Mouse (Mus musculus) hindbrain, embryonic 14.5 days (tissue): ENCODE data around the gene C1rl. TPM values are rescaled to one million over a fixed set of nuclear protein-coding genes. Genes with fewer than 3 reads are reported as not detected.
"Not testable (repeated sequence)": the region's sequence is repeated elsewhere in the genome, so short reads cannot be mapped to it uniquely, and the experiment has no call there.

ENCODE experiments used
- ATAC-seq: fragments of 200-750 bp; cut with Nextera tagmentation; 2 replicates; pipeline ENCODE4 v1.8.0; 2017; ENCODE audit warnings: moderate number of reproducible peaks, mild to moderate bottlenecking, moderate TSS enrichment, moderate library complexity; ENCODE audit not compliant: low FRiP score
- DNase-seq: peaks from one replicate; pipeline ENCODE4 v3.0.0-alpha.2; 2015; ENCODE audit warnings: low spot score
- H3K27ac ChIP-seq: fragments of 300-500 bp; sonication (generic); 2 replicates; pipeline ENCODE4 v1.5.1; 2014; ENCODE audit warnings: mild to moderate bottlenecking, moderate library complexity
- H3K27me3 ChIP-seq: fragments of 300-500 bp; sonication (generic); 2 replicates; pipeline ENCODE4 v1.6.1; 2014; ENCODE audit warnings: mild to moderate bottlenecking, low read length, mixed read lengths; ENCODE audit not compliant: control insufficient read depth, insufficient read depth
- H3K36me3 ChIP-seq: fragments of 300-500 bp; sonication (generic); replicated peaks from 2 replicates; pipeline ENCODE4 v1.6.1; 2014; ENCODE audit not compliant: control insufficient read depth, insufficient read depth
- H3K4me1 ChIP-seq: fragments of 300-500 bp; sonication (generic); replicated peaks from 2 replicates; pipeline ENCODE4 v1.6.1; 2014; ENCODE audit warnings: antibody characterized with exemption, low read length, mixed read lengths; ENCODE audit not compliant: control insufficient read depth, insufficient read depth
- H3K4me2 ChIP-seq: fragments of 300-500 bp; sonication (generic); replicated peaks from 2 replicates; pipeline ENCODE4 v1.6.1; 2014; ENCODE audit warnings: mild to moderate bottlenecking, moderate library complexity
- H3K4me3 ChIP-seq: fragments of 300-500 bp; sonication (generic); replicated peaks from 2 replicates; pipeline ENCODE4 v1.5.1; 2014; ENCODE audit warnings: mild to moderate bottlenecking, low read length
- H3K9ac ChIP-seq: fragments of 300-500 bp; sonication (generic); 2 replicates; pipeline ENCODE4 v1.6.1; 2014
- H3K9me3 ChIP-seq: fragments of 300-500 bp; sonication (generic); 2 replicates; pipeline ENCODE4 v1.6.1; 2016; ENCODE audit warnings: low read length; ENCODE audit not compliant: control insufficient read depth
- WGBS: fragments of 180-500 bp; shearing (Covaris S2); extraction: QIAGEN DNeasy Blood & Tissue Kit; methylation state at CpG from one replicate; pipeline ENCODE4 v1.1.7; 2014; 5-methylcytosine and 5-hydroxymethylcytosine counted together
- polyA plus RNA-seq: library from polyadenylated mRNA; unstranded; fragments of >200 nt; fragmentation: Nextera tagmentation; extraction: Ambion mirVana; gene quantifications from 2 replicates; pipeline ENCODE4 v1.2.1, GENCODE M21; 2014

The C1rl gene
- polyA plus RNA-seq, 1 experiment from 2014 or later = 0.31 TPM

- Histone ChIP-seq H3K27me3 (no peaks in the 10 kb centered on the region), H3K36me3 (no peaks in the 10 kb centered on the region), H3K4me1 (no peaks in the 10 kb centered on the region), H3K27ac (no peak overlapping the region), H3K9me3 (no peaks in the 10 kb centered on the region), H3K4me3 (no peak overlapping the region), H3K9ac (no peak overlapping the region), H3K4me2 (no peak overlapping the region)
- WGBS = 90% methylated on average over 3 of the region's 3 CpGs
- no peak for ATAC-seq
- no peak for DNase-seq
Measured at GRCm38 (mm10) chr6:124478874-124479572, 13.9 kb upstream of the C1rl start.

GRCm38 (mm10) chr6:124479573-124479930 is 13.4 kb upstream of the C1rl start:
- Histone ChIP-seq H3K4me2 (no peak overlapping the region), H3K9ac (no peak overlapping the region), H3K27me3 (no peaks in the 10 kb centered on the region), H3K36me3 (no peaks in the 10 kb centered on the region), H3K27ac (no peak overlapping the region), H3K4me3 (no peak overlapping the region), H3K4me1 (no peaks in the 10 kb centered on the region), H3K9me3 (no peaks in the 10 kb centered on the region)
- WGBS = 88% methylated on average over 3 of the region's 3 CpGs
- ATAC-seq (no peak), DNase-seq (no peak)

GRCm38 (mm10) chr6:124480295-124480694 is 12.6 kb upstream of the C1rl start:
- Histone ChIP-seq H3K9ac (no peak overlapping the region), H3K4me3 (no peak overlapping the region), H3K36me3 (no peaks in the 10 kb centered on the region), H3K27me3 (no peaks in the 10 kb centered on the region), H3K4me1 (no peaks in the 10 kb centered on the region), H3K9me3 (no peaks in the 10 kb centered on the region), H3K27ac (no peak overlapping the region), H3K4me2 (no peak overlapping the region)
- DNase-seq (peak; percentile 54), ATAC-seq (no peak; the same call in 1 of the 2 replicates)
- 53% methylated on average over 4 of the region's 4 CpGs for WGBS

- H3K36me3 ChIP-seq = no peaks in the 10 kb centered on the region
- H3K4me1 ChIP-seq = no peaks in the 10 kb centered on the region
- H3K4me3 ChIP-seq = no peak overlapping the region
- no peaks in the 10 kb centered on the region for H3K9me3 ChIP-seq
- ATAC-seq = 0 out of 2 replicates have a peak, but pooled peaks have one; percentile 9
- DNase-seq = peak; percentile 72
- no peak overlapping the region for H3K9ac ChIP-seq
- H3K27me3 ChIP-seq = no peaks in the 10 kb centered on the region
- no peak overlapping the region for H3K27ac ChIP-seq
- no peak overlapping the region for H3K4me2 ChIP-seq
- 29% methylated on average over 6 of the region's 6 CpGs for WGBS
Measured at GRCm38 (mm10) chr6:124481571-124481970, 11.3 kb upstream of the C1rl start.

DNA sequence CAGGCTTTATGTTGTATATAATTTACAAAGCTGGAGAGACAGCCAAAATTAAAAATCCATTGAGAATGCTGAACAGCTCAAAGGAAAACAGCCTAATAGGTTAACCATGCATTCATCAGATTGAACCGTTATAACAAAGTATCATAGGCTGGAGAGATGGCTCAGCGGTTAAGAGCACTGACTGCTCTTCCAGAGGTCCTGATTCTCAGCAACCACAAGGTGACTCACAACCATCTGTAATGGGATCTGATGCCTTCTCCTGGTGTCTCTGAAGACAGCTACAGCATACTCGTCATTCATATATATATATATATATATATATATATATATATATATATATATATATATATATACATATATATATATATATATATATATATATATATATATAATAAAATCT is 9.1 kb upstream of the C1rl start:
- 77% methylated on average over 3 of the region's 3 CpGs for WGBS
- not testable (repeated sequence) for H3K36me3 ChIP-seq, H3K4me3 ChIP-seq, H3K9ac ChIP-seq, ATAC-seq, H3K27me3 ChIP-seq, DNase-seq, H3K4me1 ChIP-seq, H3K9me3 ChIP-seq, H3K27ac ChIP-seq, H3K4me2 ChIP-seq

- no peaks in the 10 kb centered on the region for H3K36me3 ChIP-seq
- ATAC-seq = no peak
- no peaks in the 10 kb centered on the region for H3K9me3 ChIP-seq
- no peaks in the 10 kb centered on the region for H3K4me1 ChIP-seq
- no peak overlapping the region for H3K4me3 ChIP-seq
- H3K27me3 ChIP-seq = no peaks in the 10 kb centered on the region
- no peak overlapping the region for H3K9ac ChIP-seq
- H3K4me2 ChIP-seq = peak overlapping the region; percentile 55
- WGBS = 84% methylated on average over 7 of the region's 7 CpGs
- H3K27ac ChIP-seq = no peak overlapping the region; the same call in 1 of the 2 replicates
- DNase-seq = no peak
Measured at GRCm38 (mm10) chr6:124484851-124485250, 8.1 kb upstream of the C1rl start.

GRCm38 (mm10) chr6:124485414-124486144 is 7.3 kb upstream of the C1rl start:
- Histone ChIP-seq H3K36me3 (no peaks in the 10 kb centered on the region), H3K27me3 (no peaks in the 10 kb centered on the region), H3K4me2 (peak overlapping the region; percentile 55), H3K4me1 (no peaks in the 10 kb centered on the region), H3K9me3 (no peaks in the 10 kb centered on the region), H3K4me3 (peak overlapping the region; percentile 25), H3K9ac (peak overlapping the region; percentile 21; the same call in 1 of the 2 replicates), H3K27ac (peak overlapping the region; percentile 62; the same call in 1 of the 2 replicates)
- WGBS = 34% methylated on average over 21 of the region's 21 CpGs
- ATAC-seq (peak; percentile 93), DNase-seq (peak; percentile 70)

DNA sequence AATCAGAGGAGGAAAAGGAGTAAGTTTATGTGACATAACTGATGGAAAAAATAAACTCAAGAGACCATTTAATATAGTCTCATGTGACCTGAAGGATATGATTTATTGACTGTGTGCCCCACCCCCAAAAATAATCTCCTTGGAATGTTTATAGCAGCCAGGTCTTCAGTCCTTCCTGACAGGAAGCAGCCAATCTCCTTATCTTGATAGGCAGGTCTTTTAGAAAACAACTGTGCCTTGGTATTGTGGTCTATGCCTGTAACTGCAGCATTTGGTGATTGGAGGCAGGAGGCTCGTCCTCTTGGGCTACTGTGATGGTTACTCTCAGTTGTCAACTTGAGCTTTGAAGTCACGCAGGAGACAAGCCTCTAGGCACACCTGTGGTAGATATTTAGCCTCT is 5.4 kb upstream of the C1rl start:
- Histone ChIP-seq H3K4me1 (no peaks in the 10 kb centered on the region), H3K9me3 (no peaks in the 10 kb centered on the region), H3K27ac (no peak overlapping the region), H3K4me3 (no peak overlapping the region), H3K9ac (no peak overlapping the region), H3K36me3 (no peaks in the 10 kb centered on the region), H3K27me3 (no peaks in the 10 kb centered on the region), H3K4me2 (no peak overlapping the region)
- DNase-seq (no peak), ATAC-seq (no peak)
- WGBS = 60% methylated on average over 2 of the region's 2 CpGs

DNA sequence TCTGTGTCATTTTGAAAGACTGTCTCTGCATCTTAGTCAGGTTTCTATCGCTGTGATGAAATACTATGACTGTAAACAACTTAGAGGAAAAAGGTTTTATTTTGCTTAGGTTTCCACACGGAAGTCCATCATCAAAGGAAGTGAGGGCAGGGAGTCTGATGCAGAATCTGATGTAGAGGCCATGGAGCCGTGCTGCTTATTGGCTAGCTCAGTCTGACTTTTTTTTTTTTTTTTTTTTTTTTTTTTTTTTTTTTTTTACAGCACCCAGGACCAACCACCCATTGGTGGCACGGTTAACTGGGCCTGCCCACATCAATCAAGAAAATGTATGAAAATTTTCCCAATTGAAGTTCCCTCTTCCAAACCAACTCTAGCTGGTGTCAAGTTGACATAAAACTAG is 4.0 kb upstream of the C1rl start:
- 74% methylated on average over 4 of the region's 4 CpGs for WGBS

More for the DNA sequence above, 4.0 kb upstream of the C1rl start:
- no peak overlapping the region for H3K4me3 ChIP-seq
- no peaks in the 10 kb centered on the region for H3K36me3 ChIP-seq
- DNase-seq = no peak
- no peak overlapping the region for H3K9ac ChIP-seq
- no peak overlapping the region for H3K27ac ChIP-seq
- no peaks in the 10 kb centered on the region for H3K9me3 ChIP-seq
- no peak overlapping the region for H3K4me2 ChIP-seq
- H3K27me3 ChIP-seq = no peaks in the 10 kb centered on the region
- no peaks in the 10 kb centered on the region for H3K4me1 ChIP-seq
- no peak for ATAC-seq
